Mouse (Mus musculus) lung, embryonic 14.5 days (tissue): ENCODE results near the gene Plet1. TPM values are rescaled to one million over a fixed set of nuclear protein-coding genes. Genes with fewer than 3 reads are reported as not detected.

Source experiments
- ATAC-seq: fragments of 200-750 bp; cut with Nextera tagmentation; 2 replicates; pipeline ENCODE4 v1.8.0; 2017; ENCODE audit warnings: mild to moderate bottlenecking, moderate TSS enrichment, moderate library complexity; ENCODE audit not compliant: insufficient read depth
- DNase-seq: peaks from one replicate; pipeline ENCODE4 v3.0.0-alpha.2; 2015
- H3K27ac ChIP-seq: fragments of 300-500 bp; sonication (generic); 2 replicates; pipeline ENCODE4 v1.5.1; 2014; ENCODE audit warnings: low read depth, mild to moderate bottlenecking, moderate library complexity
- H3K27me3 ChIP-seq: fragments of 300-500 bp; sonication (generic); 2 replicates; pipeline ENCODE4 v1.6.1; 2014; ENCODE audit warnings: low read length, control low read depth; ENCODE audit not compliant: insufficient read depth
- H3K36me3 ChIP-seq: fragments of 300-500 bp; sonication (generic); 2 replicates; pipeline ENCODE4 v1.6.1; 2014; ENCODE audit warnings: control low read depth; ENCODE audit not compliant: insufficient read depth
- H3K4me1 ChIP-seq: fragments of 300-500 bp; sonication (generic); 2 replicates; pipeline ENCODE4 v1.6.1; 2014; ENCODE audit warnings: antibody characterized with exemption, control low read depth; ENCODE audit not compliant: insufficient read depth
- H3K4me2 ChIP-seq: fragments of 300-500 bp; sonication (generic); 2 replicates; pipeline ENCODE4 v1.6.1; 2014; ENCODE audit warnings: mild to moderate bottlenecking
- H3K4me3 ChIP-seq: fragments of 300-500 bp; sonication (generic); 2 replicates; pipeline ENCODE4 v1.5.1; 2014; ENCODE audit warnings: low read depth, low read length
- H3K9ac ChIP-seq: fragments of 300-500 bp; sonication (generic); 2 replicates; pipeline ENCODE4 v1.6.1; 2014
- H3K9me3 ChIP-seq: fragments of 300-500 bp; sonication (generic); 2 replicates; pipeline ENCODE4 v1.6.1; 2016; ENCODE audit warnings: low read depth, low read length, control low read depth
- CTCF ChIP-seq: IDR thresholded peaks from 2 replicates; pipeline ENCODE4 v1.5.1; 2016; ENCODE audit warnings: antibody characterized with exemption, low read depth
- WGBS: fragments of 180-500 bp; shearing (Covaris S2); extraction: QIAGEN DNeasy Blood & Tissue Kit; methylation state at CpG from one replicate; pipeline ENCODE4 v1.1.7; 2014; 5-methylcytosine and 5-hydroxymethylcytosine counted together
- polyA plus RNA-seq: library from polyadenylated mRNA; unstranded; fragments of >200 nt; fragmentation: Nextera tagmentation; extraction: Ambion mirVana; gene quantifications from 2 replicates; pipeline ENCODE4 v1.2.1, GENCODE M21; 2014

Gene Plet1
- polyA plus RNA-seq, 1 experiment from 2014 or later: 0.11 TPM

DNA sequence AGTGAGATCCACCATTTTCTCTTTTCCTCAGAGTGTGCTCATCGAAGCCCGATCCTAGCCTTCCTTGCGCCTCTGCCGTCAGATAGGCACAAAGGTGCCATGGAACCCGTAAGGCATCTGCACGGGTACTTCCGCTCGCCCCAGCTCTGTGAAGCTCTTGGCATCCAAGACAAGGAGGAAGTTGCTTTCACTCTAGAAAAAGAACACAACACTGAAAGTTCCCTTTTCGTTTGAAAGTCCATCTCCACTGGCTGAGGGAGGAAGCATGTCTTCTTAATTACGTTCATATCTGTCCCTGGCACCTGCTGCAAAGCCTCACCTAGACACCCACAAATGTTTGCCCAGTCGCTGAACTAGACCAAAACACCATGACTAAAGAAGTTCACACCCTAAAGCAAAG, 39.0 kb downstream of the Plet1 start:
- TF ChIP-seq CTCF: no peak
- H3K36me3 ChIP-seq: no peaks in the 10 kb centered on the region
- WGBS: 76% methylated on average over 11 of the region's 11 CpGs

DNA sequence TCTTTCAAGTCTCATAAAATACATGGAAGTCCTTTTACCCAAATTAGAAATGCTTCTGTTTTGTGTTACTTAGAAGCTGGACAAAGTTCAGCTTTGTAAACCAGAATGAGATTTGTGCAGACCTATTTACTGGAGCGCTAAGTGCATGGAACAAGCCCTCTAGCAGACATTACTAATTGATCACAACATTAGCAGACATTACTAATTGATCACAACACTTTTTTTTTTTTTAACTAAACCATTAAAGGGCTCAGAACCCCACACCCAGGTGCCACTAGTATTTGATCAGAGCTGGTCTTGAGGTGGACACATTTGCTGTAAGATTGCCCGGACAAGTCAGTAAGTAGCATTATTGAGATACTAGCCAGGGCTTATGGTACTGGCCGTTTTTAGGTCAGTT, 39.5 kb downstream of the Plet1 start:
- Histone ChIP-seq H3K4me3 (no peak overlapping the region), H3K27me3 (no peaks in the 10 kb centered on the region), H3K36me3 (no peaks in the 10 kb centered on the region), H3K9ac (no peak overlapping the region), H3K4me1 (no peaks in the 10 kb centered on the region), H3K27ac (no peak overlapping the region), H3K4me2 (no peak overlapping the region), H3K9me3 (no peaks in the 10 kb centered on the region)
- ATAC-seq: no peak
- no peak for TF ChIP-seq CTCF
- DNase-seq: no peak
- WGBS: 67% methylated on average over 3 of the region's 3 CpGs

More for the DNA sequence above, 39.0 kb downstream of the Plet1 start:
- DNase-seq: no peak
- H3K4me3 ChIP-seq: no peak overlapping the region
- H3K27me3 ChIP-seq: no peaks in the 10 kb centered on the region
- no peak for ATAC-seq
- H3K4me1 ChIP-seq: no peaks in the 10 kb centered on the region
- no peak overlapping the region for H3K4me2 ChIP-seq
- H3K9me3 ChIP-seq: no peaks in the 10 kb centered on the region
- no peak overlapping the region for H3K27ac ChIP-seq
- H3K9ac ChIP-seq: no peak overlapping the region

DNA sequence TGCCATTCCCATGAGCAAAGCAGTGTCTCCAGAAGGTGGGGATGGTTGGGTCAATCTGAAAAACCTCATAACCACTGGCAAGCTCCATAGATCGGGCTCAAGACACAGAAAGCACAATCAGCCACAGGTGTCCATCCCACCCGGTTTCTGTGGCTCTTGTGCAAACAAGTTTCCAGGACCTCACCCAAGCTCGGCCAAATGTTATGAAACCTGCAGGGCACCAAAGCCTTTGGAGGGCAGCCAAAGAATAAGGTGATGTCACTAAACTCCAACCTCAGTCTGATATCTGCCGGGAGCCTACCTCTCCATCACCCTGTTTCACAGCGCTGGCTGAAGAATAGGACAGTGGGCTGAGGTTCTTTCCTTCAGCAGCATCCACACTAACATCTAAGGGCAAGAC, 41.6 kb downstream of the Plet1 start:
- Histone ChIP-seq H3K9me3 (no peaks in the 10 kb centered on the region), H3K4me3 (no peak overlapping the region), H3K27ac (no peak overlapping the region), H3K27me3 (no peaks in the 10 kb centered on the region), H3K9ac (no peak overlapping the region), H3K4me2 (no peak overlapping the region), H3K4me1 (no peaks in the 10 kb centered on the region), H3K36me3 (no peaks in the 10 kb centered on the region)
- ATAC-seq (no peak), DNase-seq (no peak)
- 74% methylated on average over 5 of the region's 5 CpGs for WGBS
- no peak for TF ChIP-seq CTCF

DNA sequence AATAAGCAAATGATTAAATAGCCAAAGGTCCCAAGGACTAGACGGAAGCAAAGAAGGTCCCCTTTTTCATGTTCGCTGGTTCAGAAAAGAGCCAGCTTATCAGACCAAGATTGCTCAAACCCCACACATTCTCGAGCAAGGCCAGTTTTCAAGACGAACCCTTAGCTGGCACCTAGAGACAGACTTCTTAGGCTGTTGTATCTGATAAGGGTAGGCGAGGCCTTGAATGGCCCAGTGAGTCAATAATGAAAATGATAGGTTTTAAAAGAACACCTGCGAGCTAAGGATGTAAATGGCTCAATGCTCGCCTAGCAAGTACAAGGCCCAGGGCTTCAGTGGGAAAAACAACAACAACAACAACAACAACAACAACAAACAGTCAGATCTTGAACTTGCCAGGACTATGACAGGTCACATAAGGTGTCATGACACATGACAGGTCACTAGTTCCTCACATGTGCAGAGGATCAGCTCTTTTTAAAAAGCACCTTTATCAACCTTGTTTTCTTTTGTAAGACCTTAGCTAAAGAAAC, 42.3 kb downstream of the Plet1 start:
- no peak overlapping the region for H3K27ac ChIP-seq
- no peak overlapping the region for H3K9ac ChIP-seq
- H3K9me3 ChIP-seq: no peaks in the 10 kb centered on the region
- no peak for DNase-seq
- no peak for ATAC-seq
- H3K36me3 ChIP-seq: no peaks in the 10 kb centered on the region
- H3K27me3 ChIP-seq: no peaks in the 10 kb centered on the region
- no peak for TF ChIP-seq CTCF
- 56% methylated on average over 7 of the region's 7 CpGs for WGBS
- no peak overlapping the region for H3K4me2 ChIP-seq
- H3K4me3 ChIP-seq: no peak overlapping the region
- no peaks in the 10 kb centered on the region for H3K4me1 ChIP-seq

DNA sequence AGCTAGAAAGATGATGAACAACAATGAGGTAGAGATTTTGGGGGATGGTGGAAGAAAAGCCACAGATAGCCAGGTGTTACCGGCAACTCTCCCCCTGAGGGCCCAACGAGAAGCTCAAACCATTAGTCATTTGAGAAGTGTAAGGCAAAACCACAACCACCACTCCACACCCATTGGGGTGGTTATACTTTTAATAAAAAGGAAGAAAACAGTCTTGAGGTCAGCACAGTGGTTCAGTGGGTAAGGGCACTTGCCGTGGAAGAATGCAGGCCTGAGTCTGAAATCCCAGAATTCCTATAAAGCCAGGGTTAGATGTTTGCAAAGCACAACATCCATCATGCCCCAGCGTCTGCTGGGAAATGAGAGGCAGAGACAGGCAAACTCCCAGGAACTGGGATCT, 43.0 kb downstream of the Plet1 start:
- Histone ChIP-seq H3K4me1 (no peaks in the 10 kb centered on the region), H3K27ac (no peak overlapping the region), H3K9ac (no peak overlapping the region), H3K9me3 (no peaks in the 10 kb centered on the region), H3K4me3 (no peak overlapping the region), H3K36me3 (no peaks in the 10 kb centered on the region), H3K27me3 (no peaks in the 10 kb centered on the region), H3K4me2 (no peak overlapping the region)
- TF ChIP-seq CTCF: no peak
- ATAC-seq (no peak), DNase-seq (no peak)
- WGBS: 52% methylated on average over 4 of the region's 4 CpGs

DNA sequence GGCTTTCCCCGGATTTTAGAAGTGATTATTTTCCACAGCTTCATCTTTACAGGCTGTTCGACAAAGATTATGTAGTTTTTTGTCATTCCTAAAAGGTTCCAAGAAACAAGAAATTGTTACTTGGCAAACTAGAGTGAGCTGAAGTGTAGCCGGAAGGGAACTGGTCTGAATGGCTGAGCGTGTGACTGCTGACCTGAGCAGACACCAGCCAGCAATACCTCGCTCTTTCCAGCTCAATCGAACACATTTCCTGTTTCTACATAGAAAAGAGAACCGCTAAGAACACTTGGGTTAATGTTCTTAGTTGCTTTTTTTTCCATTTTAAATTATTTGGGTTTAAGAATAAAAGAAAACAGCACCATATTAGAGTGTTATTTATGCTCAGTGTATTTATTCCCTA, 45.8 kb downstream of the Plet1 start:
- Histone ChIP-seq H3K4me3 (no peak overlapping the region), H3K9me3 (no peaks in the 10 kb centered on the region), H3K4me2 (no peak overlapping the region), H3K4me1 (no peaks in the 10 kb centered on the region), H3K9ac (no peak overlapping the region), H3K27me3 (no peaks in the 10 kb centered on the region), H3K27ac (no peak overlapping the region), H3K36me3 (no peaks in the 10 kb centered on the region)
- DNase-seq: no peak
- ATAC-seq: no peak
- no peak for TF ChIP-seq CTCF
- WGBS: 56% methylated on average over 7 of the region's 7 CpGs

DNA sequence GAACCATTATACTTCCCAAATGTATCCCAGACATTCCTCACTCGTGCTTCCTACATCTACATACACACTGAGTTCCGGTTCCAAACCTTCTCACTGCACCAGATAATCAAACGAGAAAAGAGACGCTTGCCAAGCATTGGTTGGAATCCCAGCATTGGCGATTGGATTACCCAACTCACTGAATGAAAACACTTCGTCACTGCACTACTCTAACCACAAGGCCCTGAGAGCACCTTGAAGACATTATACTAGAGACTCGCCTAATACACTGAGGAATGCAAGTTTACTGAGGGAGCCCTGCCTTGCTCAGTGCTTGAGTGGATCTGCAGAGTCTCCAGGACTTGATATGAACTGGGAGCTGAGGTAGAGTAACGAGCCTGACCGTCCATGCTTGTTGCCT, 48.1 kb downstream of the Plet1 start:
- H3K27ac ChIP-seq: no peak overlapping the region
- H3K36me3 ChIP-seq: no peaks in the 10 kb centered on the region
- TF ChIP-seq CTCF: no peak
- H3K4me3 ChIP-seq: no peak overlapping the region
- H3K4me1 ChIP-seq: no peaks in the 10 kb centered on the region
- no peak overlapping the region for H3K9ac ChIP-seq
- H3K4me2 ChIP-seq: no peak overlapping the region
- H3K9me3 ChIP-seq: no peaks in the 10 kb centered on the region
- no peaks in the 10 kb centered on the region for H3K27me3 ChIP-seq
- ATAC-seq (no peak), DNase-seq (no peak)
- WGBS: 70% methylated on average over 9 of the region's 9 CpGs
